Mouse (Mus musculus) MEL (cell line): ENCODE measurements around the gene A530016L24Rik. TPM values are rescaled to one million over a fixed set of nuclear protein-coding genes. Genes with fewer than 3 reads are reported as not detected.

Experiments used
- DNase-seq: peaks from one replicate; pipeline ENCODE4 v3.0.0; 2011; ENCODE audit warnings: low read depth, low spot score
- H3K27ac ChIP-seq: 2 replicates; pipeline ENCODE4 v1.5.1; 2012; ENCODE audit warnings: low read depth, mild to moderate bottlenecking, control low read depth, low read length, moderate library complexity; ENCODE audit not compliant: control insufficient read depth
- H3K27me3 ChIP-seq, 2 experiments: fragments of 150-350 bp in 1 of 2; sonication (generic) in 1 of 2; 2 replicates each; pipeline ENCODE4 v1.6.1; 2012; ENCODE audit warnings: low read length in 2 of 2, mild to moderate bottlenecking in 2 of 2, improper control_type of control experiment in 1 of 2, moderate library complexity in 1 of 2; ENCODE audit not compliant: insufficient read depth in 2 of 2, control insufficient read depth in 1 of 2
- H3K36me3 ChIP-seq, 2 experiments: 2 replicates each; pipeline ENCODE4 v1.6.1; 2012 to 2014; ENCODE audit warnings: low read length in 2 of 2, improper control_type of control experiment in 1 of 2, inconsistent platforms in 1 of 2, mild to moderate bottlenecking in 1 of 2; ENCODE audit not compliant: insufficient read depth in 2 of 2, control insufficient read depth in 1 of 2
- H3K4me1 ChIP-seq, 2 experiments: fragments of 150-350 bp in 1 of 2; sonication (generic) in 1 of 2; 2 replicates each; pipeline ENCODE4 v1.6.1; 2012; ENCODE audit warnings: low read length in 2 of 2, improper control_type of control experiment in 1 of 2, mild to moderate bottlenecking in 1 of 2; ENCODE audit not compliant: insufficient read depth in 2 of 2, control insufficient read depth in 1 of 2
- H3K4me3 ChIP-seq, 2 experiments: fragments of 150-350 bp in 1 of 2; sonication (generic) in 1 of 2; 2 replicates each; pipeline ENCODE4 v1.5.1; 2012; ENCODE audit warnings: low read depth in 2 of 2, low read length in 2 of 2, mild to moderate bottlenecking in 2 of 2, moderate library complexity in 2 of 2, control low read depth in 1 of 2, improper control_type of control experiment in 1 of 2; ENCODE audit not compliant: control insufficient read depth in 1 of 2, insufficient read depth in 1 of 2
- H3K79me2 ChIP-seq: 2 replicates; pipeline ENCODE4 v1.6.1; 2012; ENCODE audit warnings: mild to moderate bottlenecking, low read length, moderate library complexity; ENCODE audit not compliant: control insufficient read depth, poor library complexity, insufficient read depth
- H3K9ac ChIP-seq: 2 replicates; pipeline ENCODE4 v1.6.1; 2012; ENCODE audit warnings: low read depth, mild to moderate bottlenecking, control low read depth, low read length, moderate library complexity; ENCODE audit not compliant: control insufficient read depth, poor library complexity, severe bottlenecking
- H3K9me3 ChIP-seq: fragments of 150-350 bp; sonication (generic); replicated peaks from 2 replicates; pipeline ENCODE4 v1.6.1; 2012; ENCODE audit warnings: mild to moderate bottlenecking, low read length, improper control_type of control experiment, moderate library complexity; ENCODE audit not compliant: insufficient read depth
- E2F4 ChIP-seq: IDR thresholded peaks from 2 replicates; pipeline ENCODE4 v1.6.1; 2011; ENCODE audit warnings: low read depth, low read length, improper control_type of control experiment, borderline replicate concordance
- ELF1 ChIP-seq: IDR thresholded peaks from 2 replicates; pipeline ENCODE4 v1.6.1; 2014; ENCODE audit warnings: low read depth, mild to moderate bottlenecking, inconsistent platforms, low read length, improper control_type of control experiment, moderate library complexity
- ETS1 ChIP-seq: IDR thresholded peaks from 2 replicates; pipeline ENCODE4 v1.6.1; 2012; ENCODE audit warnings: low read depth, mild to moderate bottlenecking, inconsistent platforms, low read length, improper control_type of control experiment, moderate library complexity
- GATA1 ChIP-seq: IDR thresholded peaks from 2 replicates; pipeline ENCODE4 v1.6.1; 2011; ENCODE audit warnings: low read depth, low read length, improper control_type of control experiment
- MAFK ChIP-seq: IDR thresholded peaks from 2 replicates; pipeline ENCODE4 v1.6.1; 2011; ENCODE audit warnings: low read depth, mild to moderate bottlenecking, low read length, improper control_type of control experiment, borderline replicate concordance
- MAX ChIP-seq: IDR thresholded peaks from 2 replicates; pipeline ENCODE4 v1.6.1; 2011; ENCODE audit warnings: low read length, improper control_type of control experiment
- MAZ ChIP-seq: IDR thresholded peaks from 2 replicates; pipeline ENCODE4 v1.6.1; 2012; ENCODE audit warnings: low read depth, mild to moderate bottlenecking, inconsistent platforms, low read length, improper control_type of control experiment
- MEF2A ChIP-seq: IDR thresholded peaks from 2 replicates; pipeline ENCODE4 v1.6.1; 2014; ENCODE audit warnings: low read depth, mild to moderate bottlenecking, inconsistent platforms, low read length, improper control_type of control experiment; ENCODE audit not compliant: poor library complexity, insufficient replicate concordance, severe bottlenecking; ENCODE audit errors: extremely low read depth
- MYB ChIP-seq: IDR thresholded peaks from 2 replicates; pipeline ENCODE4 v1.6.1; 2011; ENCODE audit warnings: mild to moderate bottlenecking, low read depth, low read length, improper control_type of control experiment
- NELFE ChIP-seq: IDR thresholded peaks from 2 replicates; pipeline ENCODE4 v1.6.1; 2011; ENCODE audit warnings: low read depth, low read length, improper control_type of control experiment
- POLR2AphosphoS2 ChIP-seq: IDR thresholded peaks from 2 replicates; pipeline ENCODE4 v1.6.1; 2011; ENCODE audit warnings: low read length, improper control_type of control experiment
- POLR2AphosphoS5 ChIP-seq: IDR thresholded peaks from 2 replicates; pipeline ENCODE4 v1.6.1; 2012; ENCODE audit warnings: low read depth, borderline replicate concordance, mild to moderate bottlenecking, inconsistent platforms, low read length, moderate library complexity, mixed read lengths
- RAD21 ChIP-seq: IDR thresholded peaks from 2 replicates; pipeline ENCODE4 v1.6.1; 2011; ENCODE audit warnings: mild to moderate bottlenecking, low read depth, low read length, improper control_type of control experiment
- RCOR1 ChIP-seq: IDR thresholded peaks from 2 replicates; pipeline ENCODE4 v1.6.1; 2012; ENCODE audit warnings: low read depth, mild to moderate bottlenecking, inconsistent platforms, low read length, improper control_type of control experiment
- TAL1 ChIP-seq: IDR thresholded peaks from 2 replicates; pipeline ENCODE4 v1.6.1; 2012; ENCODE audit warnings: mild to moderate bottlenecking, inconsistent platforms, low read length, moderate library complexity, mixed read lengths
- TBP ChIP-seq: IDR thresholded peaks from 2 replicates; pipeline ENCODE4 v1.8.0; 2011; ENCODE audit warnings: low read depth, low read length, improper control_type of control experiment
- ZKSCAN1 ChIP-seq: IDR thresholded peaks from 2 replicates; pipeline ENCODE4 v1.6.1; 2012; ENCODE audit warnings: low read depth, mild to moderate bottlenecking, inconsistent platforms, low read length, improper control_type of control experiment, moderate library complexity
- ZNF384 ChIP-seq: IDR thresholded peaks from 2 replicates; pipeline ENCODE4 v1.6.1; 2012; ENCODE audit warnings: low read depth, mild to moderate bottlenecking, inconsistent platforms, low read length, improper control_type of control experiment
- polyA plus RNA-seq, 2 experiments: library from polyadenylated mRNA; stranded (reverse) in 1 of 2; unstranded in 1 of 2; fragments of >175 nt in 1 of 2; fragments of >200 nt in 1 of 2; gene quantifications; 2 replicates each; pipeline versions ENCODE4 v1.2.1 to v1.2.4; 2012; ENCODE audit warnings: low replicate concordance in 2 of 2, low read depth in 1 of 2; ENCODE audit not compliant: insufficient read length in 2 of 2, insufficient read depth in 1 of 2, missing spikeins in 1 of 2
- total RNA-seq: library from RNA; depleted of rRNA; stranded (reverse); fragments of 300-350 nt; gene quantifications from 2 replicates; pipeline ENCODE4 v1.2.3, GENCODE M21; 2012

Gene A530016L24Rik
- total and polyA plus RNA-seq, 3 experiments = not detected

DNA sequence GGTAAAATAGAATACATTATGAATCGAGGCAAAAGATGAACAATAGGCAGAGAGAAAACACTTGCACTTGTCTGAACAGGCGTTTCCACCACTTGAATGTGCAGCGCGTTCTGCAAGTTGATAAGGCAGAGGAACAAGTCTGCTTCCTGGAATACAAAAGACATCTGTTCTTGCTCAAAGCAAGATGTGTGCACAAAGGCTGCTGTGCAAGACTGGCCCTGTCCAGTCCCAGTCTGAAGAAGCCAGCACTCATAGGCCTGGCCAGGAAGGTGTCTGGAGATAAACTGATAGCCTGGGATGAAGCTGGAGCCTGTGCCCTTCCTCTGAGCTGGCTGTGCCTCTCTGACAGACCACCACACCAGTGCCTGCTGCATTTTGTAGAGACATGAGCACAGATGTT is 28.9 kb downstream of the A530016L24Rik start:
- no peaks in the 10 kb centered on the region for H3K4me1 ChIP-seq
- peaks cover 0 to 1% of the 10 kb centered on the region in 2 experiments; a peak in 2 of 4 replicates for H3K27me3 ChIP-seq
- H3K9me3 ChIP-seq = no peaks in the 10 kb centered on the region
- no peaks in the 10 kb centered on the region for H3K36me3 ChIP-seq
- TF ChIP-seq MAFK (no peak), NELFE (no peak), E2F4 (no peak), ZKSCAN1 (no peak), MAZ (no peak), MEF2A (no peak), MYB (no peak), ZNF384 (no peak), MAX (no peak), POLR2AphosphoS2 (no peak)
- no peak overlapping the region for H3K4me3 ChIP-seq
- no peaks in the 10 kb centered on the region for H3K79me2 ChIP-seq
- H3K9ac ChIP-seq = no peak overlapping the region
- no peak overlapping the region for H3K27ac ChIP-seq
- no peak for DNase-seq

DNA sequence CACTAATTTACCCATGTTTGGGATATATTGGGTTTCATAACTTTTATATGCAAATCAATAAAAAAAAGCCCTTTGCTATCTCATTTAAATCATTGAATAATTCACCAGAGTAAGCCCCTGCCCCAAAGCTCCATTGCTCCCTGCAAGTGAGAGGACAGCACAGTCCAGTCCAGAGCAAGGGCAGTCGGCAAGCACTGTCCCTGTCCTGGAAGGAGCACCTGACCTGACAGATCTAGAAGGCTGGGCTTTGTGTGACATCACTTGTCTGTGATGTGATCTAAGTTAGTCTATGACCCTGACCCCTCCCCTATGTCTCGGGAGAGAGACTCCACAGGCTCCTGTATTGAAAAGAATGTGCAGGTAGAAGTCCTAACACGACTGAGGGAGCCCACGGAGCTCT is 44.5 kb downstream of the A530016L24Rik start:
- Histone ChIP-seq H3K27me3 (0 out of 4 replicates have a peak, but pooled peaks cover 0 to 2% of the 10 kb centered on the region in 2 experiments), H3K36me3 (no peaks in the 10 kb centered on the region), H3K9me3 (no peaks in the 10 kb centered on the region), H3K79me2 (no peaks in the 10 kb centered on the region), H3K4me1 (no peaks in the 10 kb centered on the region), H3K4me3 (no peak overlapping the region), H3K27ac (no peak overlapping the region), H3K9ac (no peak overlapping the region)
- DNase-seq = no peak
- TF ChIP-seq NELFE = no peak
- no peak for TF ChIP-seq TBP
- TF ChIP-seq ETS1 = no peak
- no peak for TF ChIP-seq MYB
- no peak for TF ChIP-seq RCOR1
- no peak for TF ChIP-seq TAL1
- TF ChIP-seq ELF1 = no peak

DNA sequence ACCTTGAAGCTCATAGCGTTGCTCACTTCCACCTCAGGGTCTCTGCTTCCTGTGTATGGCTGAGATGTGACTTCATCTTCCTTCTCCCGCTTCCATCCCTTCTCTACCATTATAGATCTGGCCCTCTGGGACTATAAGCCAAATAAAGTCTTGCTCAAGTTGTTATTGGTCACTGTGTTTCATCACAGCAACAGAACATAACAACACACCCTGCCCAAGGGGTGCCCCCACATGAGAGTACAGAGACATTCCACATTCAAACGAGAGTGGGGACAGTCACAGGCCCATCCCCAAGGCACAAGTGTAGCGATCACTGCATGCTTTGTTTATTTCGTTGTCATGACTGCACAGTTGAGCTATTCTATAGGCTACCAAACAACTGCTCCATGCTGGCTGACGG is 48.0 kb downstream of the A530016L24Rik start:
- no peak for TF ChIP-seq RAD21
- TF ChIP-seq GATA1 = no peak
- peak; percentile 91; the same call in 1 of the 2 replicates for TF ChIP-seq POLR2AphosphoS5
- Histone ChIP-seq H3K27me3 (0 out of 4 replicates have a peak, but pooled peaks cover 0 to 2% of the 10 kb centered on the region in 2 experiments), H3K27ac (no peak overlapping the region), H3K36me3 (no peaks in the 10 kb centered on the region), H3K4me1 (no peaks in the 10 kb centered on the region), H3K9ac (no peak overlapping the region), H3K4me3 (no peak overlapping the region), H3K79me2 (no peaks in the 10 kb centered on the region), H3K9me3 (no peaks in the 10 kb centered on the region)
- DNase-seq = no peak
